Mouse (Mus musculus) gastrocnemius, postnatal 4 days (tissue): ENCODE results near the gene Cbl. TPM values are rescaled to one million over a fixed set of nuclear protein-coding genes. Genes with fewer than 3 reads are reported as not detected.
"Not testable (repeated sequence)": the region's sequence is repeated elsewhere in the genome, so short reads cannot be mapped to it uniquely, and the experiment has no call there.

ENCODE experiments used
- DNase-seq, 2 experiments: peaks; one replicate each; pipeline ENCODE4 v3.0.0; 2021 to 2022; ENCODE audit warnings: low spot score in 2 of 2, mixed read lengths in 2 of 2
- total RNA-seq, 2 experiments: library from RNA; stranded (reverse); gene quantifications; 2 replicates each; pipeline ENCODE4 v1.2.3; 2021

Gene Cbl
- total RNA-seq, 2 experiments from 2014 or later: 25.4 to 28.7 TPM

DNA sequence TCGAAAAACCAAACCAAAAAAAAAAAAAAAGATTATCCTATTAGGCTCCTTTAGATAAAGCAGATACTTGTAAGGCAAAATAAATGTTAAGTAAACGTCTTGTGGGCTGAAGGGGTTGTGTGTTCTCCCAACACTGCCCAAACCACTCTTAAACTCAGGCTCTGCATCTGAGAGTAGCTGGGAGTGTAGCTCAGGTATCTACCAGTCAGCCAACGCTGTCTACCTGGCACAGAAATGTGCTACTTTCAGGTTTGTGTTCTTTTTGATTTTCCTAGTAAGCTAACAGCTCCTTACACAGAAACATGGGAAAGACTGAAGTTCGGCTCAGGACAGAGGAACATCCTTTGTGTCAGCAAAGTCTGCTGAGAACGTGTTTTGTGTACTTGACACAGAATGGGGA lies 101.6 kb downstream of the Cbl start:
- DNase-seq: no peak

DNA sequence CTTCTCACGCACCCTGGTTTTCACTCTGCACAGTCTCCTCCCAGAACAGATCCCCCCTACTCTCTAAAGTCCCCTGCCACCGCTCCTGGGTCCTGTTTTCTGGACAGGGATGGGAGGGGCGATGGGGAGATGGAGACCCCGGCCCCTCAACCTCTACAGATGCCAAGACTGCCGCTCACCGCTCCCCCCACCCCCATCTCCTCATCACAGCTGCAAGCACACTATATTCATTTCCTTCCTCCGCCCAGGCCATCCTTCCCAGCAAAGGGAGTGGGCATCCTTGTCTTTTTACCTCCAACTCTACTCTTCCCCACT lies 102.6 kb downstream of the Cbl start:
- peak in 1 of 2 experiments; percentile 8 for DNase-seq

DNA sequence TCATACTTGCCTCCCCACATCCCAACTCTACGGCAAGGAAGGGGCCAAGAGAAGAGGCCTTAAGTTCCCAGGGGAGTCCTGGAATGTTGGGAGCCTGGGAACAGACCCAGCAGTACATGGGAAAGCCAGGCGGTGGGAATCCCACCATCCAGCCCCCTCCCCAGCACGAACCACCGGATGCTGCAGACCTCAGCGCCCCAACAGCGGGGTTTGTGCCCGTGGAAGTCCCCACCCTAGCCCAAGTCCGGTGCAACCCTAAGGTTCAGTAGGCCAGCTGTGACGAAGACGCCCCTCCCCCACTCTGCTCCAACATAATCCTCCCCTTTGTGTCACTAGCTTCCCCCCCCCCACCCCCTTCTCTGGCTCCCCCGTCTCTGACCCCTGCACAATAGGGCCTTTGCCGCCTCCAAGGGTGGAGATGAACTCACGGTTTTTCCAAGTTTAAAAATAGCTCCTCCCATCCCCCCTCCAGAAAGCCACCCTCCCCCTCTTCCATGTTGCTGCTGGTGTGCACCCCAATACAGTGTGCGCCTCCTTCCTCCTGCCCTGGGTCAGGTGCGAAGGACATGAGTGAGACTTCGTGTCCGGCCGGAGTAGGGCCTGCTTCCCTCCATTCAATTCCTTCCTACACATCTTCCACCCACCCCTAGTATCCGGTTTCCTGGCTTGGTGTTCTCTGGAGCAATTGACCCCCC lies 103.1 kb downstream of the Cbl start:
- peak in 1 of 2 experiments; percentile 57 for DNase-seq

DNA sequence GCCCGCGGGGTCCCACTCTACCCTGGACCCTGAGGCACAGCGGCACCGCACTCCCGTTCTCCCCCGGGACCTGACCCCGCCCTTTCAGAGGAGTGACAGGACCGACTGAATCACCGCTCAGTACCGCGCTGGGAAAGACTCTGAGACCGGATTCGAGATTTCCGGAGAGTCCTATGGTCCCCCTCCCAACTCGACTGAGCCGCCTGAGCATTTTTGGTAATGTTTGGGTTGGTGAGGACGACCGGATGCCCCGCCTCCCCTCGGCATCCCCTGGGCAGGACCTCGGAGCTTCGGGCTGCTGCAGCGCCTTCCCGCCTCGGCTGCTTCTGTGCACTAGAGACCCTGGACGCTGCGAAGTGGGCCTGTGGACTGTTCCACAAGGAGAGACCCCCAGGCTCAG lies 103.8 kb downstream of the Cbl start:
- peak; percentile 37 to 69 for DNase-seq

DNA sequence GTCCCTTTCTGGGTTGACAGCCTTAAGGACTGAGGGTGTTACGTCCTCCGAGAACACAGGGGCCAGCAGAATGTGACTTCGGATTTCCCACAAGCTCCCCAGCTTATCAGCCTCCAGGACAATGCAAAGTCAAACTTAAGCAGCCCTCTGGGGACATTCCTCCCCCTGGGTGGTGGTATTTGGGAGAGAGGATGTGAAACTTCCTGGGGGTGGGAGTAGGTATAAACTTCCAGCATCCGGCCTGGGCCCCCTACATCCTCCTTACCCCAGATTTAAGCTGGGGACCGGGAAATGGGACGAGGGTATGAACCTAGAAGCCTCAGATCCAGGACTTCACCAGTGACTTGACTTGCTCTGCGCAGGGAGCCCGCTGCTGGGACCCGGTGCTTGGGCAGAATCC lies 104.2 kb downstream of the Cbl start:
- no peak for DNase-seq

DNA sequence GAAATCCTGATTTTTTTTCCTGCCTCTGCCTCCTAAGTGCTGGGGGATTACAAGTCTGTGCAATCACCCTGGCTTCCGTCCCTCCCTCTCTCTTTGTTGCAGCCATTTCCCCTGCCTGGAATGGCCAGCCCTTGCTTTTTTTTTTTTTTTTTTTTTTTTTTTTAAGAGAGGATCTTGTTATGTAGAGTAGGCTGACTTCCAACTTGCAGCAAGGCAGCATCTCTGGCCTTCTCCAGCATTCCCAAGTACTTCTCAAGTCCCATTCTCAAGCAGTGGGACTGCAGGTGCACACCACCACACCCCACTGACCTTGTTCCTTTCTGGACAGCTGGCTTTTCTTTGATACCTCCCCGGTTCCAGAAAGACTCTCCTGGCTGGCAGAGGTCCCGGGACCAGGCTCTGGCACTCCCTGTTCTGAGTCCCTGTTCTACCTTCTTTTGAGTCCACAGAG lies 106.5 kb downstream of the Cbl start:
- DNase-seq: peak in 1 of 2 experiments; percentile 8

DNA sequence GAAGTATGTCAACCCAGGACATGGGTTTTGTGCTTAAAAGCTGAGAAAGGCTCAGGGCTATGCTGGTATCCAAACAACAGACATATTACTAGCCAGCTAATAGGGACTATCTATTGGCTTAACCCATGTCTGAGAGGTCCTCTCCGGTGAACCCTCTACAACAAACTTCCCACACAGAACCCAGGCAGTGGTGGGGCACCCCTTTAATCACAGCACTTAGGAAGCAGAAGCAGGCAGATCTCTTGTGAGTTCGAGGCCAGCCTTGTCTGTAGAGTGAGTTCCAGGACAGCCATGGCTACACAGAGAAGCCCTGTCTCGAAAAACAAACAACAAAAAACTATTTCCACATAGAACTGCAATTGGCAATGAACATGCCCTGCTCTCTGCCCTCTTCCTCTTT lies 107.1 kb downstream of the Cbl start:
- DNase-seq: peak in 1 of 2 experiments; percentile 7

DNA sequence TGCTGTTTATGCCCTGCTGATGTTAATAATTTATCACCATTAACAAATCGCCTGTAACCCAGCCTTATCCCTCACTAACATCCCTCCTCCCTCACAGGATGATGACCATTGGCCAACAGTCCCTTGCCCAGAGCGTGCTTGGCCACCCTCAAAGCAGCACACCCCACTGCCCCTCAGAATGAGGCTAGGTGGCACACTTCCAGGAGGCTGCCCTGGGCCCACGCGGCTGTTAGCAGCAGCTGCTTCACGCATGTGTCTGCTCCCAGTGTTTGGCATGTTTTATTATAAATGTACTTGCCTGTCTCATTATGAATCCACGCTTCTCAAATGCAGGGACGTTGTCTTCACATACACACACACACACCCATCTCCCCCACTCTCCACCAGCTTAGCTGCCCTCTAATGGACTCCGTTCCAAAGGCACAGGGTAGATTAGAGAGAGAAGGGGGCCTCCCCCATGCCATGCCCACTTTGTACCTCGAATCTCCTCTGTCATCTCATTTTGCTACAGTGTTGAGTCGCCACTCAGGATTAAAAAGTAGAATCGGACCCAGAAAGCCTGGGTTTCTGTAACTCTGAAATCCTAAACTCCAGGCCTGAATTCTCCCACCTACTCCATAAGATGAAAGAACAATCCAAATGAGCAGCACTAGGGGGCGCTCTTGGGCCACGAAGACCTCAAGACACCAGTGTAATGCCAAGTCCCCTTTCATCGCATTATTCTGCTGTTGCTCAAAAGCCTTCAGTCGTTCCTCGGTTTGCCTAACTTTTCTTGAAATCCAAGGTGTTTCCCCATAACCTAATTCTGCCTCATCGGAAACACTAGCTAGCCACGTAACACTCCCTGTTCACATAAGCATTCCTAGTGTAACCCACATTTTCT lies 108.1 kb downstream of the Cbl start:
- DNase-seq: peak; percentile 74 to 87

DNA sequence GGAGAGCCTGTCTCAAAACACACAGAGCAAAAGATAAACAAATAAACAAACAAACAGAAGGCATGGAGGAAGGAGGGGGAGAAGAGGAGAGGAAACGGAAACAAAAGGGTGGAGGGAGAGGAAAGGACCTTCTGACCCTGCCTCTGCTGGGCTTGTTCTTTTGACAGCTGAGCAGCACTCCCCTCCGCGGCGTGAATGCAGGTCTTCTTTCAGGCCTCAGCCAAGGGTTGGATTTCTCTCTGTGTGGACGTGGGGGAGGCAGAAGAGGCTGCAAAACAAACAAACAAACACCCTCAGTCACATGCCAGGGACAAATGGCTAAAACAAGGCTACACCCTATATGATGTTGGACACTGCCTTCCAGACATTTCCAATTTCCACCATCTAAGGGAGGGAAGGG lies 108.8 kb downstream of the Cbl start:
- peak in 1 of 2 experiments; percentile 14 for DNase-seq

DNA sequence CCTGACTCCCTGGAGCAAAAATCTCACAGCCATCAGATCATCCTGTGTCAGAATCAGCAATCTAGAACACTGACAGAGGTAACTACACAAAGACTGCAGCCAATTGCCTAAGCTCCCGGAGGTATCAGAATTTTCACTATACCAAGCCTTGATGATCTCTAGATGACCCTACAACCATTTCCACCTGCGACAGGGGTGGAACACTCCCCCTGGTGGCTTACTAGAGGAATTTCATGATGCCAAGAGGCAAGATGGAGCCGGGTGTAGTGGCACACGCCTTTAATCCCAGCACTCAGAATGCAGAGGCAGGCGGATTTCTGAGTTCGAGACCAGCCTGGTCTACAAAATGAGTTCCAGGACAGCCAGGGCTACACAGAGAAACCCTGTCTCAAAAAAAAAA lies 109.5 kb downstream of the Cbl start:
- no peak for DNase-seq

DNA sequence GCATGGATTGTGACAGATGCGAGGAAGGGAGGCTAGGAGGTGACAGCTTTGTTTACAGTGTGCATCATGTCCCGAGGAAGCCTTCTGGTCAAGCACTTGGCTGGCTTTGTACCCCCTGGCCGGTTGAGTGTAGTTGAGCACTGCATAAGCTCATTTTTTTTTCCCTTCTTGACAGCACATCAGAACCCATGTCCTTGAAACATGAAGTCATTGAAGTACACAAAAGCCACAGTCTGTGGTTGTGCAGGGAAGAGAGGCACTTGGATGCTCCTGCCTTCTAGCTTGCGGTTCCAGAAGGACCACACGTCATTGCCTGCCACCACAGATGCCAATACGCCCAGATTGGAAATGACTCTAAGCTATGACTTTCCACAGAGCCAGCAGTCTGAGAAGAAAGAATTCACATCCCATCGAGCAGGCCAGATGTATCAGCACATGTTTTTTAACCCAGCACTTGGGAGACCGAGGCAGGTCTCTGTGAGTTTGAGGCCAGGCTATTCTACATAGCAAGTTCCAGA lies 113.8 kb downstream of the Cbl start:
- no peak for DNase-seq

DNA sequence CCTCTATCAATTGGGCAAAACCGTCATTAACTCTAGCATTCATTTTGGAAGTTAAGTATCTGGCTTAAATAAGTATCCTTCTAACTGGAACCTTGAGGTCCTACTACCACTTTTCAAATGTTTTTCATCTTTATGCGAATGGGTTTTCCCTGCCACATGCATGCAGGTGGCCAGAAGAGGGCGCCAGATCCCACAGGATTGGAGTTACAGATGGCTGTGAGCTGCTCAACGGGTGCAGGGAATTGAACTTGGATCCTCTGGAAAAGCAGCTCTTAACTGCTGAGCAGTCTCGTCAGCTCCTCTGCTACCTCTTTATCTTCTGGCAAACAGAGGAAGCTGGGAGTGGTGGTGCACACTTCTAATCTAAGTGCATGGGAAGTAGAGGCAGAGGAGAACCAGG lies 114.8 kb downstream of the Cbl start:
- peak in 1 of 2 experiments; percentile 24 for DNase-seq

DNA sequence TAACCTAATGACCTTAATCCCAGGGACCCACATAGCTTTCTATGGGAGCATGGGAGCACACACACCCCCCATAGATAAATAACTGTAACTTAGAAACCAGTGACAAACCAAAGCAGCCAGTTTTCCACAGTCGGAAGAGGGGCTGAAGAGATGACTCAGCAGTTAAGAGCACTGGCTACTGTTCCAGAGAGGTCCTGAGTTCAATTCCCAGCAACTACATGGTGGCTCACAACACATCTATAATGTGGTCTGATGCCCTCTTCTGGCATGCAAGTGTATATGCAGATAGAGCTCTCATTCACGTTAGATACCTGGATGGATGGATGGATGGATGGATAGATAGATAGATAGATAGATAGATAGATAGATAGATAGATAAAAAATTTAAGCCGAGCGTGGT lies 117.7 kb downstream of the Cbl start:
- no peak for DNase-seq

DNA sequence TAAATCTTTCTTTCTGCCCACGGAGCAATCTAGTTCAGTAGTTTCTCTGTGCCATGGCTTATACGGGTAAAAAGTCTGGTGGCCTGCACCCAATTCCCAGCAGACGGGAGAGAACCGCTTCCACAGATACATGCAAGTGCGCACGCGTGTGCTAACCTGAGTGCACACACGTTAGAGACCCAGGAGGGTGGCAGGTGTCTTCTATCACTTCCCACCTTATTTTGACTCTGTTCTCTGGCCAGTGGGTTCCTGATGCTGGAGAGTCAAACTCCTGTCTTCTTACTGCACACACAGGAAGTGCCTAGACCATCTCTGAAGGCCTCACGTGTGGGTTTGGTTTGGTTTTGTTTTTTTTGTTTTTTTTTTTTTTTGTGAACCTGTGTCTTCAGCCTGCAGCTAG lies 118.2 kb downstream of the Cbl start:
- no peak for DNase-seq

DNA sequence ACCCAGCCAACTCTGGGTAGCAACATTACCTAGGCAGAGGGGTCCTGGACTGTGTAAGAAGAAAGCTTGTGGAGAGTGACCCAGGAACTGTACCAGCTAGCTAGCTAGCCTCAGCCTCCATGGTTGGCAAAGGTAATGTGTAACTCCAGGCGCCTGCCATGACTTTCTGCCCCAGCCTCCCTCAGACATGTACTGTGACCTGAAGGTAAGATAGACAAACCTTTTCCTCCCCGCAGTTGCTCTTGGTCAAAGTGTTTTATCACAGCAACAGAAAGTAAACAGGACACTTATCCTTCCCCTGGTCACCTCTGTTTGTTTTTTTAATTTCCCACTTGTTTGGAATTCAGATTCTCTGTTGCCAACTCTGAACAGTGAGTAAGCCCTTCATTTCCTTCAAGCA lies 119.4 kb downstream of the Cbl start:
- DNase-seq: no peak

DNA sequence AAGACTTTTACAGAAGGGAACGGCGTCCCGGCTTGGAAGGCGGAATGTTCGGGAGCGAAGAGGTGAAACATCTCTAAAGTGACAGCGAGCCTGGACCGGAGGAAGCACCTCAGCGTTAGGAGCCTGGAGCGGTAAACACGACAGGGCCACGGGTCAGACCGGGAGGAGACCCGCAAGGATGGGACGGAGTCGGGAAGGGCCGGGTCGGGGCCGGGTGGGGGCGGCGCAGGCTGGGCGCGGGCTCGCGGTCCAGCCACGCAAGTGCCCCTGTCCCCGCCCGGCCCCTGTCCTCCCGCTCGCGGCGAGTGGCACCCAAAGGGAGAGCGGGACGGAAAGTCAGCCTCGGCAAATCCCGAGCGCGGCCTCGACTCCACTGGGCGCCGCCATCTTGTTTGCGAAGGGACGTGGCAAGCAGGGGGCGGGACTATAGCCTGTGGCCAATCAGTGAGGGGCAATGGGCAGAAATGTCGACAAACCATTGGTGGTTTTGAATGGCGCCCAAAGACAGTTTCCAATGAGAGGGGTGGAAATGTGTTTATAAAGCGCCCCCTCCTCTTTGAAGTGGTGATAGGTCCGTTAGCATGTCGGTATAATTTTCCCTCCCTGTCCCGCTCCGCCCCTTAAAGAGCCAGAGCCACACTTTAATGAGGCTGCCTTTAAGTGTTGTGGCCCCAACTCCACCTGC lies 120.6 kb downstream of the Cbl start, which contains the start of the genes Gm49380 and Rnf26:
TSS of gene Gm49380 (minus strand) at position 396 of the 685 bp plus-strand sequence.
TSS of gene Rnf26 (minus strand) at position 413 of the 685 bp plus-strand sequence.
- DNase-seq: peak; percentile 89 to 96

DNA sequence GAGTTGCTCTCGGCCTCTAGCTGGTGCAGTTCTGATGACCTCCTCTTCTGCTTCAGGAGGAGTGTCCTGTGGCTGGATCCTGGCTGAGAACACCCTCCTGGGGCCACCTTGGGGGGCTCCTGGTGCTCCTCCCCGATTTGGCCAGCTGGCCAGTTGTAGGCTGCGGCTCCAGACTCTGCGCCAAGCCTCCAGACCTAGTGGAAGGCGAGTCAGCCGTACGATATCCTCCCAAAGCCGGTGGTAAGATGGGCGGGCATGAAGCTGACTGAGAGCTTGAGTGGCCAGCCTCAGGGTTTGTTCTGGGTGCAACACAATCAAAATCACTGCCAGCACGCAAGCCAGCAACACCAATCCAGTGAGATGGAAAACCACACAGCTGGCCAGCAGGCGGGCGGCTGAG lies 121.9 kb downstream of the Cbl start:
- not testable (repeated sequence) for DNase-seq

DNA sequence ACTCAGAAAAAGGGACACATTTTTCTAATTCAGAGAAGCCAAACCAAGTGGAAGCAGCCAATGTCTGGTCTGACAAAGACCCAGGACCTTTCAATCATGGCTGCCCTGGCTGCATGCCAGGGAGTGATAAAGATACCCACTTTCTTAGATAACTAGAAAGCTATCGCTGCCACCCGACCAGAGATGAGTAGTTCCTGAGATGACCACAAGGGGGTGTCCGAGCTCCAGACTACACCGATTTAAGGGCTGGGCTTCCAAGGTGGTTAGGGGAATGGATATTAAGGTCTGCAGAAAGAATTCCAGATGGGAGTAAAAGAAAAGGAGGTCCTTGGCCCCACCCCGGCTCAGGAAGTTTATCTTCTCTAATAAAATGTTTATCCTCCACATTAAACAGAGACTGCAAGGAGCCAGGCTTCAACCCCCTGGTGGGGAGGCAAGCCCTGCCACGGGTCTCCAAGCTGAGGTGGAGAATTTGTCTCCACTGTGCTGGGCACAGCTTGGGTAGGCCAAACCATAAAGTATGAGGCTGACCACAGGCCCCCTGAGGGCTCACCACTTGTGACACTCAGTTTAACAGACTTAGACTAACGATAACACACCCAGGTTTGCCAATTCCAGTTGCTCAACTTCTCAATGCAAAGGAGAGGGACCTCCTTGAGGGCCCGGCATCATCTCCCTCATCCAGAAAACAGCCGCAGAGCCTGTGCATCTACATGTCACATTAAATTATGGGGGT lies 124.3 kb downstream of the Cbl start:
- DNase-seq: peak; percentile 61 to 75

DNA sequence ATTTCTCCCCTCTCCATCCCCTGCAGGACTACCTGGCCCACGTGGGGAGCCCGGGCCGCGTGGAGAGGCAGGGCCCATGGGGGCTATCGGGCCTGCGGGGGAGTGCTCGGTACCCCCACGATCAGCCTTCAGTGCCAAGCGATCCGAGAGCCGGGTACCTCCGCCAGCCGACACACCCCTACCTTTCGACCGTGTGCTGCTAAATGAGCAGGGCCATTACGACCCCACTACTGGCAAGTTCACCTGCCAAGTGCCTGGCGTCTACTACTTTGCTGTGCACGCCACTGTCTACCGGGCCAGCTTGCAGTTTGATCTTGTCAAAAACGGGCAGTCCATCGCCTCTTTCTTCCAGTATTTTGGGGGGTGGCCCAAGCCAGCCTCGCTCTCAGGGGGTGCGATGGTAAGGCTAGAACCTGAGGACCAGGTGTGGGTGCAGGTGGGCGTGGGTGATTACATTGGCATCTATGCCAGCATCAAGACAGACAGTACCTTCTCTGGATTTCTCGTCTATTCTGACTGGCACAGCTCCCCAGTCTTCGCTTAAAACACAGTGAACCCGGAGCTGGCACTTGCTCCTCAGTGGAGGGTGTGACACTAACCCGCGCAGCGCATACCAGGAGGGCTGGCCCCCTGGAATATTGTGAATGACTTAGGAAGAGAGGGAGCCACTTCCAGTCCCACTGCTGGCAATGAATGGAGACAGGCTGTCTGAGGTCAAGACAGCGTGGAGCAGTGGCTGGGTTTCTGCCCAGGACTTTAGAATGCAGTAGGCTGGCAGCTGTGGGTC lies 125.4 kb downstream of the Cbl start:
- DNase-seq: no peak
